Mouse (Mus musculus) thymus, adult 2 months (tissue): Measurements from ENCODE around the gene Xirp1. TPM values are rescaled to one million over a fixed set of nuclear protein-coding genes. Genes with fewer than 3 reads are reported as not detected.
A peak's percentile ranks its signal among the peaks of the same experiment; 100 is the strongest.

Source experiments
- DNase-seq: peaks from one replicate; pipeline ENCODE4 v3.0.0; 2021
- H3K27ac ChIP-seq: fragments of 200-500 bp; 2 replicates; pipeline ENCODE4 v1.5.1; 2012; ENCODE audit warnings: low read length, control low read depth; ENCODE audit not compliant: control insufficient read depth, insufficient read depth
- H3K27me3 ChIP-seq: fragments of 200-500 bp; 2 replicates; pipeline ENCODE4 v1.6.1; 2012; ENCODE audit warnings: mild to moderate bottlenecking, low read length, moderate library complexity, mixed read lengths; ENCODE audit not compliant: control insufficient read depth, insufficient read depth
- H3K36me3 ChIP-seq: fragments of 200-500 bp; 2 replicates; pipeline ENCODE4 v1.6.1; 2012; ENCODE audit warnings: mild to moderate bottlenecking, low read length, moderate library complexity; ENCODE audit not compliant: control insufficient read depth, insufficient read depth
- H3K4me1 ChIP-seq: fragments of 200-500 bp; replicated peaks from 2 replicates; pipeline ENCODE4 v1.6.1; 2012; ENCODE audit warnings: low read length; ENCODE audit not compliant: control insufficient read depth, insufficient read depth
- H3K4me3 ChIP-seq: fragments of 200-500 bp; 2 replicates; pipeline ENCODE4 v1.5.1; 2012; ENCODE audit warnings: mild to moderate bottlenecking, low read length, control low read depth, moderate library complexity; ENCODE audit not compliant: control insufficient read depth, insufficient read depth
- CTCF ChIP-seq: fragments of 200-500 bp; IDR thresholded peaks from 2 replicates; pipeline ENCODE4 v1.5.1; 2012; ENCODE audit warnings: mild to moderate bottlenecking, control low read depth, low read length, moderate library complexity, borderline replicate concordance; ENCODE audit not compliant: control insufficient read depth, poor library complexity, insufficient read depth; ENCODE audit errors: extremely low read depth
- POLR2A ChIP-seq: fragments of 200-500 bp; IDR thresholded peaks from 2 replicates; pipeline ENCODE4 v1.6.1; 2012; ENCODE audit warnings: mild to moderate bottlenecking, low read length, control low read depth, moderate library complexity; ENCODE audit not compliant: control insufficient read depth, poor library complexity, insufficient read depth; ENCODE audit errors: extremely low read depth
- WGBS: fragments of 180-500 bp; shearing (Covaris S2); methylation state at CpG from one replicate; pipeline ENCODE4 v1.1.7; 2018; 5-methylcytosine and 5-hydroxymethylcytosine counted together
- polyA plus RNA-seq: library from polyadenylated mRNA; depleted of rRNA; stranded (reverse); fragments of >200 nt; gene quantifications from 2 replicates; pipeline ENCODE4 v1.2.3, GENCODE M21; 2012

Gene Xirp1
- polyA plus RNA-seq, 1 experiment, result 2.3 TPM

DNA sequence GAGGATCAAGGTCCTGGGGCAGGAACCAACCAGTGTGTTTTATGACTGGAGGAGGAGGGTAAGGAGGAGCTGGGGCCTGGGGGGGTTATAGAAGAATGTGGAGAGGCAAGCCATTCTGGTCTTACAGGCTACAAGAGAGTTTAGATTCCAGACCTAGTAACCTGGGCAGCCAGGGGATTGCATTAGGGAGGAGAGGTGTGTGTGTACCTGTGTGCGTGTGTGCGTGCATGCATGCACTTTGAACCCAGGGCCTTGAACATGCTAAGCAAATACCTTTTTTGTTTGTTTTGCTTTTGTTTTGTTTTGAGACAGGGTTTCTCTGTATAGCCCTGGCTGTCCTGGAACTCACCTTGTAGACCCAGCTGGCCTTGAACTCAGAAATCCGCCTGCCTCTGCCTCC lies 13.5 kb downstream of the Xirp1 start:
- H3K4me3 ChIP-seq, result no peak overlapping the region
- TF ChIP-seq POLR2A, result no peak
- no peak for TF ChIP-seq CTCF
- H3K27ac ChIP-seq, result no peak overlapping the region
- no peak for DNase-seq
- H3K36me3 ChIP-seq, result no peaks in the 10 kb centered on the region
- peaks cover 5% of the 10 kb centered on the region for H3K4me1 ChIP-seq
- over 99% methylated on average over 3 of the region's 3 CpGs for WGBS
- H3K27me3 ChIP-seq, result no peaks in the 10 kb centered on the region

DNA sequence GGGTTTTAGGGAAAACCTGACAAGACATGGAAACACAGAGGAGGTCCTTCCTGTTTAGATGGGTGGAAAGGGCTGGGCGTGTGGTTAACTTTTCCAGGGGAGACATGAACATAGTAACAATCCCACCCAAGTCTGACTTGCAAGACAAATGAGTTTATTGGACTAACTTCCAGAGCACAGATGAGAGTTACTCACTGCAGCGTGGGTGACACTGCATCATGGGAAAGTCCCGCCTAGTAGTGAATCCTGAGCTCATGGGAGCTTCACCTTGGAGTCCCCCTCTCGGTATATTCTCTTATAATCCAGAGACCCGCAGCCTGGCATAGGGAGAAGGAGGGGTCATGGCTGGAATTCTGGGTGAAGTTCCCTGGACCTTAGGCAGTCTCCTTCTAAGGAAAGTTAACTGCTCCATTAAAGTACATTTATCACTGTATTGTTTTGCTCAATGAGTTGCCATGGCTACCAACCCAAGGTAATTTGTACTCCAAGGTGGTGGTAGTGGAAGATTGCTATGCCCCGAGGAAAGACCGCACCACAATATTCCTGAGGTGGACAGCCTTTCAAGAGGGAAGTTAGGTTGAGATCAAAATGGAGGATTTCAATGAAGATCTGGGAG lies 14.1 kb downstream of the Xirp1 start:
- TF ChIP-seq CTCF (no peak), POLR2A (no peak)
- WGBS, result 91% methylated on average over 7 of the region's 7 CpGs
- H3K4me3 ChIP-seq, result no peak overlapping the region
- no peaks in the 10 kb centered on the region for H3K36me3 ChIP-seq
- peaks cover 5% of the 10 kb centered on the region for H3K4me1 ChIP-seq
- DNase-seq, result no peak
- H3K27ac ChIP-seq, result no peak overlapping the region
- no peaks in the 10 kb centered on the region for H3K27me3 ChIP-seq

DNA sequence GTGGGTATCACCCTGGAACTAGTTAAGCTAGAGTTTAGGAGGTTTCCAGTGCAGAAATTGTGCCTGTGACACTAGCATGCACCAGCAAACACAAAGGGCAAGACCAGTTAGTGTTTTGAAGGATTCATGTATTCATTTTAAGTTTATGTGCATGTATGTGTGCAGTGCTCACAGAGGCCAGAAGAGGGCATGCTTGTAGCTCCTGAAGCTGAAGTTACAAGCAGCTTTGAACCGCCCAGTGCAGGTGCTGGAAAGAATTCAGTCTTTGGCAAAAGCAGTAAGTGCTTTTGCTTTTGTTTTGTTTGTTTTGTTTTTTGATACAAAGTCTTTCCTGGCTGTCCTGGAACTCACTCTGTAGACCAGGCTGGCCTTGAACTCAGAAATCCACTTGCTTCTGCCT lies 15.6 kb downstream of the Xirp1 start:
- DNase-seq, result no peak
- no peak overlapping the region for H3K4me3 ChIP-seq
- TF ChIP-seq CTCF (no peak), POLR2A (no peak)
- H3K4me1 ChIP-seq, result peaks cover 5% of the 10 kb centered on the region
- H3K36me3 ChIP-seq, result no peaks in the 10 kb centered on the region
- no peak overlapping the region for H3K27ac ChIP-seq
- no peaks in the 10 kb centered on the region for H3K27me3 ChIP-seq
- 100% methylated on average over 1 of the region's 1 CpGs for WGBS

DNA sequence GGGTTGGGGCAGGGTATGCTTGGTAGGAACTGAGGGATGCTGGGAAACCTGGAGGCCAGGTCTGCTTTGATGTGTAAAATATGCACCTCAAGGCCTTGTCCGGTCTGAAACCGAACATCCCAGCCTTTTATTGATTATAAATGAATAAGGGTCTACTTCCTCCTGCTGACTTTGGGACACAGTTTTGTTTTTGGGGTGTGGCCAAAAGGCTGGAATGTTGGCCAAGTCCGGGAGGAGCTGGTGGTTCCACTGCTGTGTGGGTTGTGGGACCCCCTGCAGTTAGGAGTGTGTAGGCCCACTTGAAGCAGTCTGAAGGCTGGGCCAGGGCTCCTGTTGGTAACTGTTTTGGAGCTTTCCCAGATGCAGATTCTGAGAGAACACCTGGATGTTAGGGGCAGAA lies 17.5 kb downstream of the Xirp1 start:
- Histone ChIP-seq H3K4me1 (peaks cover 13% of the 10 kb centered on the region), H3K27me3 (no peaks in the 10 kb centered on the region)
- 97% methylated on average over 3 of the region's 3 CpGs for WGBS

DNA sequence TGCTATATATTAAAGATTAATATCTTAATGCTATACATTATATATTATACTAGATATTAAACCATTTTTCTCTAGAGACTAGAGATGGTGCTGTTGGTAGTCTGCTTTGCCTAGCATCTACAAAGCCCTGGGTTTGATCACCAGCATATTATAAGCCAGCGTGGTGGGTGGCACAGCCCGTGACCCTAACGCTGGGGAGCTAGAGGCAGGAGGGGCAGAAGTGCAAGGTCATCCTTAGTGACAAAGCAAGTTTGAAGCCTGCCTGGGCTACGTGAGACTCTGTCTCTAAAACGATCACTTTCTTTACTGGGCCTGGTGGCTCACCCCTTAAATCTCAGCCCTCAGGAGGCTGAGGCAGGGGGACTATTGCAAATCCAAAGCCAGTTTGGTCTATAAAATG lies 20.5 kb downstream of the Xirp1 start:
- no peak overlapping the region for H3K27ac ChIP-seq
- no peak for DNase-seq
- TF ChIP-seq POLR2A (no peak), CTCF (no peak)
- 85% methylated on average over 5 of the region's 5 CpGs for WGBS
- no peaks in the 10 kb centered on the region for H3K36me3 ChIP-seq
- no peak overlapping the region for H3K4me3 ChIP-seq
- H3K4me1 ChIP-seq, result peaks cover 8% of the 10 kb centered on the region
- no peaks in the 10 kb centered on the region for H3K27me3 ChIP-seq

More for the DNA sequence above, 17.5 kb downstream of the Xirp1 start:
- Histone ChIP-seq H3K27ac (no peak overlapping the region), H3K4me3 (no peak overlapping the region), H3K36me3 (no peaks in the 10 kb centered on the region)
- no peak for DNase-seq
- TF ChIP-seq CTCF, result no peak
- no peak for TF ChIP-seq POLR2A

DNA sequence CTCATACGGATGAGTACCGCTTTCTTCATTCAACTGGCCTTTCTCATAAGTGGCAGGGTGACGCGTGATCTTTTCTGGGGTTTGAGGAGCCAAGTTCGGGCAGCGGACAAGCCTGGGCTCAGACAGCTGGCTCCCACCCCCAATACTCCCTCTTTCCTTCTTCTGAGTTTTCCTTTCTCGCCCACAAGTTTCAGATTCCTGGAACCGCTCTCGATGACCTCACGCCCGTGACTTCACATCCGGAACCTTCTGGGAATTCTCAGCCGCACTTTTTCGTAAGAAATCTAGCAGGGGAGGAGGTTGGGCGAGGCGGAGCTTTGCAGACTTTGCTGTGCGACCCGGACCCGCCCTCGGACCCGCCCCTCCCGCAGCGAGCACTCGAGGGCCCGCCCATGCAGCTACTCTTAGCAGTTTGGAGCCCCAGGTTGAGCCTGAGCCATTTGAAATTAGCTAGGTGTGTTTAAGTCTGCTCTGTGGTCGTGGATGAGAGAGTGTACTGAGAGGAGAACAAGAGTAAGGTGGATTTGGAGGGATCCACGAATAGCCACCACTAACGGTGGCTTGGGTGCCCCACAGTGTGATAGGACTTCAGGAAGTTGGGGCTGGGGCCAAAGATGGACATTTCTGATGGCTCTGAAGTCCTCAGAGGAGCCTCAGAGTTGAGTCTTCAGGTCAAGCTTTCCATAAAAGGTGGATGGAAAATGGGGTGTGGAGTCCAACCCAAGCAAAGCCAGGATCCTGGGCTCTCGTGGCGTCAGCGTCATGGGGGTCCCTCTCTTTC lies 21.3 kb downstream of the Xirp1 start:
- Histone ChIP-seq H3K4me3 (peak overlapping the region; percentile 47), H3K36me3 (no peaks in the 10 kb centered on the region), H3K27me3 (no peaks in the 10 kb centered on the region), H3K27ac (no peak overlapping the region), H3K4me1 (peaks cover 8% of the 10 kb centered on the region)
- 11% methylated on average over 31 of the region's 31 CpGs for WGBS
- peak; percentile 80 for DNase-seq
- TF ChIP-seq CTCF, result no peak
- no peak for TF ChIP-seq POLR2A
